Mouse (Mus musculus) forebrain, postnatal 0 days (tissue): Measurements from ENCODE around the gene Gm10134. TPM values are rescaled to one million over a fixed set of nuclear protein-coding genes. Genes with fewer than 3 reads are reported as not detected.

Source experiments
- ATAC-seq: fragments of 200-750 bp; cut with Nextera tagmentation; 2 replicates; pipeline ENCODE4 v1.8.0; 2017; ENCODE audit warnings: mild to moderate bottlenecking, moderate library complexity
- DNase-seq: peaks from one replicate; pipeline ENCODE4 v3.0.0-alpha.2; 2015
- H3K27ac ChIP-seq: fragments of 300-500 bp; sonication (generic); 2 replicates; pipeline ENCODE4 v1.5.1; 2014; ENCODE audit warnings: low read depth, mild to moderate bottlenecking, antibody characterized with exemption, low read length, moderate library complexity, mixed read lengths
- H3K27me3 ChIP-seq: fragments of 300-500 bp; sonication (generic); 2 replicates; pipeline ENCODE4 v1.6.1; 2014; ENCODE audit warnings: mild to moderate bottlenecking, low read length, mixed read lengths; ENCODE audit not compliant: insufficient read depth
- H3K36me3 ChIP-seq: fragments of 300-500 bp; sonication (generic); 2 replicates; pipeline ENCODE4 v1.6.1; 2014; ENCODE audit warnings: mild to moderate bottlenecking, moderate library complexity; ENCODE audit not compliant: insufficient read depth
- H3K4me1 ChIP-seq: fragments of 300-500 bp; sonication (generic); 2 replicates; pipeline ENCODE4 v1.6.1; 2014; ENCODE audit warnings: antibody characterized with exemption; ENCODE audit not compliant: insufficient read depth
- H3K4me2 ChIP-seq: fragments of 300-500 bp; sonication (generic); 2 replicates; pipeline ENCODE4 v1.6.1; 2014; ENCODE audit warnings: low read depth, mild to moderate bottlenecking, moderate library complexity
- H3K4me3 ChIP-seq: fragments of 300-500 bp; sonication (generic); 2 replicates; pipeline ENCODE4 v1.5.1; 2014; ENCODE audit warnings: low read depth, low read length, mixed read lengths
- H3K9ac ChIP-seq: fragments of 300-500 bp; sonication (generic); 2 replicates; pipeline ENCODE4 v1.6.1; 2014; ENCODE audit warnings: mild to moderate bottlenecking
- H3K9me3 ChIP-seq: fragments of 300-500 bp; sonication (generic); 2 replicates; pipeline ENCODE4 v1.6.1; 2016; ENCODE audit warnings: low read length
- CTCF ChIP-seq: sonication (generic); IDR thresholded peaks from 2 replicates; pipeline ENCODE4 v1.5.1; 2016; ENCODE audit warnings: antibody characterized with exemption, control low read depth, low read depth
- WGBS: fragments of 180-500 bp; shearing (Covaris S2); extraction: QIAGEN DNeasy Blood & Tissue Kit; methylation state at CpG from one replicate; pipeline ENCODE4 v1.1.7; 2014; 5-methylcytosine and 5-hydroxymethylcytosine counted together
- polyA plus RNA-seq: library from polyadenylated mRNA; unstranded; fragments of >200 nt; fragmentation: Nextera tagmentation; extraction: Ambion mirVana; gene quantifications from 2 replicates; pipeline ENCODE4 v1.2.1, GENCODE M21; 2015
- total RNA-seq: library from RNA; depleted of rRNA; stranded (reverse); fragments of >200 nt; gene quantifications from 2 replicates; pipeline ENCODE4 v1.2.3, GENCODE M21; 2014

Gene Gm10134
- total and polyA plus RNA-seq, 2 experiments from 2014 or later = 1.8 TPM; not detected in 1

DNA sequence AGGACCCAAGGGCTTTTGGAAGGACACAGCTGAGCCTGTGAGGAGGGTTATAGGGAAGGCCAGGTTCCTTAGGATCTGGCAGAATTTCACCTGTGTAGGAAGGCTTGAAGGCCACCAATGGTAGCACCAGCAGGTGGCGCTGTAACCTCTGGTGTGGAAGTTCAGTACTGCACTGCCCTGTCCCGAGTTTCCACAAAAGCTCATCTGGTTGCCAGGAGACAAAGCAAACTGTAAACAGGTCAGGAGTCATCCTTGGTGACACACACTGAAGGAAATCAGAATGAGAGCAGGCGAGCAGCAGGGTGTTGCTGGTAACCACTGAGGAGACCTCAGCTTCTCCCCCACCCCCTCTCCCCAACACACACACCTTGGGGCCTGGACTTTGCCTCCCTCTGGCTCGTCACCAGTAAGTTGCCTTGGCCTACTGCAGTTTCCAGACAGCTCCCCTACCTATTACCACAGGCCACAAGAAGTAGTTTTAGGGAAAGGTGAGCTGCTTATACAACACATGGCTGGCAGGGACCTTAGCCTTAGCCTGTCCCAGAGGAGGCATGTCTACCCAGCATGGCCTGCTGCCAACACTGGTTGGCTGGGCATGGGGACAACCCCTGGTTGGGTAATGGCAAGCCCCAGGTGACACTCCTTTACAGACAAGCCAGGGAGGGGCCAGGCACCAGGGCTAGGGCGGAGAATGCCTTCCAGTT lies 11.5 kb downstream of the Gm10134 start:
- TF ChIP-seq CTCF = peak; percentile 80
- WGBS = 44% methylated on average over 5 of the region's 5 CpGs

DNA sequence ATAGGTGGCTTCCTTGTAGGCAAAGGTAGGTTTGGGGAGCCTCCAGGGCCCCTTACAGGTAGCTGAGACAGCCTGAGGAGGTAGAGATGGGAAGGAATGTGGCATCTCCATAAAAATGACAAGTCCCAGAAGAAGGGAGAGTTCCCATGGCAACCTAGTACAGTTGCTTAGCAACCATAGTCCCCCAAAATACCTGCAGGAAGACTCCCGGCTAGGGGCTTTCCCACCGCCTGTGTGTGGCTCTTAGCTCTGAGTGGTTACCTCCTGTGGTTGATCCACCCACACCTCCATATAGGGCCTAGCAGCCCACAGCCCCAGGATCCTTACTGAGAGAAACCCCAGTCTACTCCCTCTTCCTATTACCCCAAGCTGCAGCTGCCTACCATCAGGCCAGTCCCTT lies 12.3 kb downstream of the Gm10134 start:
- Histone ChIP-seq H3K27me3 (no peaks in the 10 kb centered on the region), H3K27ac (peak overlapping the region; percentile 71), H3K36me3 (peaks cover 9% of the 10 kb centered on the region; the same call in 1 of the 2 replicates), H3K9ac (no peak overlapping the region), H3K9me3 (no peaks in the 10 kb centered on the region), H3K4me3 (no peak overlapping the region), H3K4me1 (peaks cover 44% of the 10 kb centered on the region), H3K4me2 (peak overlapping the region; percentile 32)
- ATAC-seq (peak; percentile 83), DNase-seq (peak; percentile 82)
- WGBS = 10% methylated on average over 2 of the region's 2 CpGs
- no peak for TF ChIP-seq CTCF

More for the DNA sequence above, 11.5 kb downstream of the Gm10134 start:
- no peak overlapping the region for H3K9ac ChIP-seq
- H3K36me3 ChIP-seq = peaks cover 5% of the 10 kb centered on the region; the same call in 1 of the 2 replicates
- ATAC-seq (no peak), DNase-seq (peak; percentile 51)
- peak overlapping the region; percentile 32; the same call in 1 of the 2 replicates for H3K4me2 ChIP-seq
- no peaks in the 10 kb centered on the region for H3K9me3 ChIP-seq
- H3K4me3 ChIP-seq = no peak overlapping the region
- H3K4me1 ChIP-seq = peaks cover 44% of the 10 kb centered on the region
- peak overlapping the region; percentile 71 for H3K27ac ChIP-seq
- no peaks in the 10 kb centered on the region for H3K27me3 ChIP-seq

- ATAC-seq = no peak
- peaks cover 39% of the 10 kb centered on the region for H3K4me1 ChIP-seq
- 0 out of 2 replicates have a peak overlapping the region, but pooled peaks have one; percentile 6 for H3K9ac ChIP-seq
- H3K36me3 ChIP-seq = peaks cover 9% of the 10 kb centered on the region; the same call in 1 of the 2 replicates
- H3K9me3 ChIP-seq = no peaks in the 10 kb centered on the region
- no peak overlapping the region for H3K4me2 ChIP-seq
- no peaks in the 10 kb centered on the region for H3K27me3 ChIP-seq
- no peak overlapping the region; the same call in 1 of the 2 replicates for H3K27ac ChIP-seq
- DNase-seq = no peak
- no peak for TF ChIP-seq CTCF
- WGBS = 73% methylated on average over 5 of the region's 5 CpGs
- no peak overlapping the region for H3K4me3 ChIP-seq
These were observed 14.7 kb downstream of the Gm10134 start for GRCm38 (mm10) chr2:28520581-28520980.

DNA sequence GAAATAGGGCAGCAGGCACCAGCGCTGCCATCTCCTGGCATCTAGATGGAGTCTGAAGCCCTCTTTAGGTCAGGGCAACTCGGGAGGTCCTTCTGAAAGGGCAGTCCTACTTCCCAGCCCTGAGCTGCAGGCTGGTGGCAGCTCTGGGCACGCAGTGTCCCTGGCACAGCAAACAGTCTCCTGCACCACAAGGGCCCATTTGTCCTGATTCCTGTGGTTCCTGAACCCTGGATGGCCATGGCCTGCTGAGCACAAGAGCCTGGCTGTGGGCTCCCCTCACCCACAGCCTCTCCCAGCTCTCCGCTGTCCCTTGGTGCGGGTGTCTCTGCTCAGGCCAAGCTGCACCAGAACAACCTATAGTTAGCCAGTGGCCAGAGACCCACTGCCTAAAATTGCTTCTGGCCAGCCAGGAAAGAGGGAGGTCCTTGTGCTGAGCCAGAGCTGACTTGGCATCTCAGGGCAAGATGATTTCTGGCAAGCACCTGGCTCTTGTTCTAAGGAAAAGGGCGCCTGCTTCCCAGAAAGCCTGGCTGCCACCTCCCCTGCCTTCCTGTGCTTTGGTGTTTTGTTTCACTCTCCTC lies 15.8 kb downstream of the Gm10134 start:
- DNase-seq (no peak), ATAC-seq (peak; percentile 23; the same call in 1 of the 2 replicates)
- H3K27me3 ChIP-seq = no peaks in the 10 kb centered on the region
- H3K4me3 ChIP-seq = no peak overlapping the region
- no peak overlapping the region for H3K9ac ChIP-seq
- H3K4me2 ChIP-seq = no peak overlapping the region
- peaks cover 9% of the 10 kb centered on the region; the same call in 1 of the 2 replicates for H3K36me3 ChIP-seq
- WGBS = 70% methylated on average over 6 of the region's 6 CpGs
- H3K9me3 ChIP-seq = no peaks in the 10 kb centered on the region
- H3K4me1 ChIP-seq = peaks cover 31% of the 10 kb centered on the region
- peak overlapping the region; percentile 57 for H3K27ac ChIP-seq
- TF ChIP-seq CTCF = no peak

GRCm38 (mm10) chr2:28522166-28522565 lies 16.3 kb downstream of the Gm10134 start:
- Histone ChIP-seq H3K4me3 (no peak overlapping the region), H3K9ac (no peak overlapping the region; the same call in 1 of the 2 replicates), H3K4me2 (no peak overlapping the region), H3K4me1 (peaks cover 31% of the 10 kb centered on the region), H3K27me3 (no peaks in the 10 kb centered on the region), H3K9me3 (no peaks in the 10 kb centered on the region), H3K36me3 (peaks cover 9% of the 10 kb centered on the region; the same call in 1 of the 2 replicates), H3K27ac (peak overlapping the region; percentile 57)
- WGBS = 87% methylated on average over 4 of the region's 4 CpGs
- DNase-seq = no peak
- no peak for TF ChIP-seq CTCF
- ATAC-seq = no peak

DNA sequence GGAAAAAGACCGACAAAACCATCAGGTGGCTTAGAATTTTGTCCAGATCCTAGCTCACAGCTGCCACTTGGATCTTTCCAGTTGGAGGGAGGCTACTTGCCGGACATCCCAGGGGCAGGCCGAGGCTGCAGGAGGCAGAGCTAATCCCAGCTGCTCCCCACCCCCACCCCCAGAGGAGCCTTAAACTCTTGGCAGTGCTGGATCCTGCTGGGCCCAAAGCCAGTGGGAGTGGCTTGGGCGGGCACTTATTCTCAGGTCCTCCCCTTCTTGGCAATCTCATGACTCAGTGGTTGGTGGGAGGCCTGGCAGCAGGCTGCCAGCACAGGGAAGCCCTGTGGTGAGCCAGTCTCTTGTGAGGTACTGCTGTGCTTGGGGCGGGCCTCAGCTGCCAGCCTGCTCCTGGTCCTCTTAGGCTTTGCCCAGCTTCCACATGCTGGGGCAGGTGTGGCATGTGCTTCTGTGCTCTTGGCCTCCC lies 17.8 kb downstream of the Gm10134 start:
- no peak overlapping the region for H3K4me2 ChIP-seq
- H3K9me3 ChIP-seq = no peaks in the 10 kb centered on the region
- peak overlapping the region; percentile 48; the same call in 1 of the 2 replicates for H3K27ac ChIP-seq
- H3K4me1 ChIP-seq = peaks cover 16% of the 10 kb centered on the region
- peaks cover 9% of the 10 kb centered on the region; the same call in 1 of the 2 replicates for H3K36me3 ChIP-seq
- DNase-seq (peak; percentile 91), ATAC-seq (peak; percentile 87)
- 9% methylated on average over 5 of the region's 5 CpGs for WGBS
- no peak overlapping the region for H3K9ac ChIP-seq
- H3K27me3 ChIP-seq = no peaks in the 10 kb centered on the region
- TF ChIP-seq CTCF = no peak
- H3K4me3 ChIP-seq = no peak overlapping the region

- no peak overlapping the region for H3K27ac ChIP-seq
- 79% methylated on average over 10 of the region's 10 CpGs for WGBS
- DNase-seq (no peak), ATAC-seq (no peak)
- H3K27me3 ChIP-seq = no peaks in the 10 kb centered on the region
- H3K4me2 ChIP-seq = no peak overlapping the region
- no peak overlapping the region for H3K9ac ChIP-seq
- H3K4me3 ChIP-seq = no peak overlapping the region
- H3K36me3 ChIP-seq = peaks cover 9% of the 10 kb centered on the region; the same call in 1 of the 2 replicates
- H3K9me3 ChIP-seq = no peaks in the 10 kb centered on the region
- no peak for TF ChIP-seq CTCF
- peaks cover 14% of the 10 kb centered on the region; the same call in 1 of the 2 replicates for H3K4me1 ChIP-seq
These were observed 18.5 kb downstream of the Gm10134 start for GRCm38 (mm10) chr2:28524406-28524805.
